Mouse (Mus musculus) liver, embryonic 11.5 days (tissue): ENCODE measurements around the gene Snrnp40. TPM values are rescaled to one million over a fixed set of nuclear protein-coding genes. Genes with fewer than 3 reads are reported as not detected.

ENCODE experiments used
- ATAC-seq: fragments of 200-750 bp; cut with Nextera tagmentation; replicated peaks from 2 replicates; pipeline ENCODE4 v1.8.0; 2017; ENCODE audit warnings: moderate number of reproducible peaks, mild to moderate bottlenecking, moderate TSS enrichment, moderate library complexity; ENCODE audit not compliant: low FRiP score
- DNase-seq: peaks from one replicate; pipeline ENCODE4 v3.0.0-alpha.2; 2017; ENCODE audit warnings: low spot score
- H3K27ac ChIP-seq: fragments of 300-500 bp; sonication (generic); 2 replicates; pipeline ENCODE4 v1.5.1; 2014; ENCODE audit warnings: mild to moderate bottlenecking, low read depth, low read length, control low read depth
- H3K27me3 ChIP-seq: fragments of 300-500 bp; sonication (generic); replicated peaks from 2 replicates; pipeline ENCODE4 v1.6.1; 2014; ENCODE audit warnings: low read length, mixed read lengths; ENCODE audit not compliant: control insufficient read depth, insufficient read depth
- H3K36me3 ChIP-seq: fragments of 300-500 bp; sonication (generic); 2 replicates; pipeline ENCODE4 v1.6.1; 2014; ENCODE audit warnings: mild to moderate bottlenecking, low read length, moderate library complexity, mixed read lengths; ENCODE audit not compliant: control insufficient read depth, insufficient read depth
- H3K4me1 ChIP-seq: fragments of 300-500 bp; sonication (generic); replicated peaks from 2 replicates; pipeline ENCODE4 v1.6.1; 2014; ENCODE audit warnings: low read length, mixed read lengths; ENCODE audit not compliant: control insufficient read depth, insufficient read depth
- H3K4me2 ChIP-seq: fragments of 300-500 bp; sonication (generic); 2 replicates; pipeline ENCODE4 v1.6.1; 2014; ENCODE audit warnings: mild to moderate bottlenecking, control low read depth, moderate library complexity
- H3K4me3 ChIP-seq: fragments of 300-500 bp; sonication (generic); 2 replicates; pipeline ENCODE4 v1.5.1; 2014; ENCODE audit warnings: low read depth, low read length, control low read depth
- H3K9ac ChIP-seq: fragments of 300-500 bp; sonication (generic); 2 replicates; pipeline ENCODE4 v1.6.1; 2014; ENCODE audit warnings: low read depth, low read length, control low read depth
- H3K9me3 ChIP-seq: fragments of 300-500 bp; sonication (generic); 2 replicates; pipeline ENCODE4 v1.6.1; 2016; ENCODE audit warnings: low read length, inconsistent platforms, mixed read lengths; ENCODE audit not compliant: control insufficient read depth
- WGBS: fragments of 180-500 bp; shearing (Covaris S2); extraction: QIAGEN DNeasy Blood & Tissue Kit; methylation state at CpG from one replicate; pipeline ENCODE4 v1.1.7; 2014; 5-methylcytosine and 5-hydroxymethylcytosine counted together
- polyA plus RNA-seq: library from polyadenylated mRNA; unstranded; fragments of >200 nt; fragmentation: Nextera tagmentation; extraction: Ambion mirVana; gene quantifications from 2 replicates; pipeline ENCODE4 v1.2.1, GENCODE M21; 2014

Gene Snrnp40
- polyA plus RNA-seq, 1 experiment from 2014 or later = 151 TPM

DNA sequence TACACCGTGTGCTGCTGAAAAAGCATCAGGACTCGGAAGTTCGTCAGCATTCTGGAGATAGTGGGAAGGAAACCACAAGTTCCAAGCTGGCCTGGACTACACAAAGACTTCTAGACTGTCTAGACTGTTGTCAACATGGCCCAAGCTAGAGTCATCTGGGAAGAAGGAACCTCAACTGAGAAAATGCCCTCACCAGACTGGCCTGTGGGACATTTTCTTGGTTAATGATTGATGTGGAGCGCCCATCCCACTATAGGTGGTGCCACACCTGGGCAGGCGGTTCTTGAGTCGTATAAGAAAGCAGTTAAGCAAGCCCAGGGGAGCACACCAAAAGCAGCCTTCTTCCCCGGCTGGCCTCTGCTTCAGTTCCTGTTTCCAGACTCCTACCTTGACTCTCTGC, 7.3 kb upstream of the Snrnp40 start:
- Histone ChIP-seq H3K27me3 (no peaks in the 10 kb centered on the region), H3K36me3 (peaks cover 28% of the 10 kb centered on the region), H3K4me3 (no peak overlapping the region), H3K4me2 (no peak overlapping the region), H3K9me3 (no peaks in the 10 kb centered on the region), H3K4me1 (no peaks in the 10 kb centered on the region), H3K27ac (no peak overlapping the region), H3K9ac (no peak overlapping the region)
- 89% methylated on average over 7 of the region's 7 CpGs for WGBS
- ATAC-seq (no peak), DNase-seq (no peak)

DNA sequence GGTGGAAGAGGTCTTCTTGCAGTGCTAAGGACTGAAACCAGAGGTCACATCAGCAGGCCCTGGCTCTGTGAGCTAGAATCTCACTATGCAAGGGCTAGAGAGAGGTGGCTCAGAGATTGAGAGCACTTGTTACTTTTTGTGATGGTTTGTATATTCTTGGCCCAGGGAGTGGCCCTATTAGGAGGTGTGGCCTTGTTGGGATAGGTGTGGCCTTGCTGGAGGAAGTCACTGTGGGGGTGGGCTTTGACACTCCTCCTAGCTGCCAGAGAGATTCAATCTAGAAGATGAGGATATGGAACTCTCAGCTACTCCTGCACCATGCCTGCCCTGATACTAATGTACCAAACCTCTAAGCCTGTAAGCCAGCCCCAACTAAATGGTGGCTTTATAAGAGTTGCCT, 2.0 kb upstream of the Snrnp40 start:
- Histone ChIP-seq H3K4me1 (peaks cover 15% of the 10 kb centered on the region), H3K4me3 (no peak overlapping the region), H3K36me3 (peaks cover 6% of the 10 kb centered on the region; the same call in 1 of the 2 replicates), H3K9me3 (no peaks in the 10 kb centered on the region), H3K9ac (no peak overlapping the region), H3K4me2 (peak overlapping the region; percentile 89; the same call in 1 of the 2 replicates), H3K27me3 (no peaks in the 10 kb centered on the region), H3K27ac (no peak overlapping the region)
- ATAC-seq (no peak), DNase-seq (no peak)

DNA sequence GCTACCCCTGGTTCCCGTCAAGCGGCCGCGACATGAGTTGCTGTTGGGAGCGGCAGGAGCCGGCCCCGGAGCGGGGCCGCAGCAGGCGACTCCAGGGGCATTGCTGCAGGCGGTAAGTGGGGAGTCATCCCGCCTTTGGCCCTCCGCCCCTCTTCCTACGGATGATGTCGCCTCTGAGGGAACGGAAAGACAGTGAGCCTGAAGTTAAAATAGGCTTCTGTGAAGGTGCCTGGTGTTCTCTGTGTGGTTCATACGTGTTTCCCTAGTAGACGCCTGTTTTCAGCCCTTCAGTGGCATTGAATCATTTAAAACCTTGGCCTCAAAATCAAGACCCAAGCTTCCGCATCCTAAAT, 282 bp downstream of the Snrnp40 start:
- peaks cover 15% of the 10 kb centered on the region for H3K4me1 ChIP-seq
- peaks cover 17% of the 10 kb centered on the region for H3K36me3 ChIP-seq
- no peaks in the 10 kb centered on the region for H3K27me3 ChIP-seq
- no peaks in the 10 kb centered on the region for H3K9me3 ChIP-seq
- peak overlapping the region; percentile 89 for H3K9ac ChIP-seq
- 0% methylated on average over 19 of the region's 19 CpGs for WGBS
- H3K4me2 ChIP-seq = peak overlapping the region; percentile 82
- peak overlapping the region; percentile 95 for H3K4me3 ChIP-seq
- H3K27ac ChIP-seq = peak overlapping the region; percentile 73
- no peak for DNase-seq
- ATAC-seq = no peak

DNA sequence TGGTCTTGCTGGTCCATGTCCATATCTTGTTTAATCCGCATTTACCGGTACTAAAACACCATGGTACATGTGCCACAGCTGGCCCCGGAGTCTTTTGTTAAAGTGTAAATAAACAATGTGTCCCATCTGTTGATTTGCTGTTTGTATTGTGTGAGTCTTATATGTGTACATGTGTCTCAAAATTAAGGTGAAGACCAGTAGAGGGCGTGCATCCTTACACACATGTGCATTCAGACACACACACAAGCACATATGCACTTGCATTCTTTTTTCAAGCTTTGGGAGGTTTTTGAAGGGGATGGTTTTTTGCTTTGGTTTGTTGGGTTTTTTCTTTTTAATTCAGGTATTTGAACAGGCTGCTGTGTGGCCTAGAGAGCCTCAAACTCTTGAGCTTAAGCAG, 16.7 kb downstream of the Snrnp40 start:
- 93% methylated on average over 4 of the region's 4 CpGs for WGBS
- H3K4me3 ChIP-seq = no peak overlapping the region
- no peak overlapping the region for H3K27ac ChIP-seq
- ATAC-seq (no peak), DNase-seq (no peak)
- no peaks in the 10 kb centered on the region for H3K27me3 ChIP-seq
- no peaks in the 10 kb centered on the region for H3K4me1 ChIP-seq
- H3K4me2 ChIP-seq = no peak overlapping the region
- H3K36me3 ChIP-seq = peaks cover 46% of the 10 kb centered on the region
- H3K9ac ChIP-seq = no peak overlapping the region; the same call in 1 of the 2 replicates
- H3K9me3 ChIP-seq = no peaks in the 10 kb centered on the region

DNA sequence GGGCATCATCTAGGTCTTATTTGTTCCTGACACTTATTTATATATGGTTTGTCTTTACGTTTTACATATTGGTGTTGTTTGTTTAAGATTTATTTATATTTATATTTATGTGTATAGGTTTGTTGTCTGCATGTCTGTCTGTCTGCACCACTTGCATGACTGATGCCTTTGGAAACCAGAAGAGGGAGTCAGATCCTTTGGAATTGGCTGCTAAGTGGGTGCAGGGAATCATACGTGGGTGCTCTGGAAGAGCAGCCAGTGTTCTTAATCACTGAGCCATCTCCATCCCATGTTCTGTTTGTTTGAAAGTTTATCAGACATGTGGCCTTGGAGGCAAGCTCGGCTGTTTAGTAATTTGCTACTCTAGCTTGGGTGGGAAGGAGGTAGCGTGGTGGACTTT, 17.6 kb downstream of the Snrnp40 start:
- 81% methylated on average over 4 of the region's 4 CpGs for WGBS

DNA sequence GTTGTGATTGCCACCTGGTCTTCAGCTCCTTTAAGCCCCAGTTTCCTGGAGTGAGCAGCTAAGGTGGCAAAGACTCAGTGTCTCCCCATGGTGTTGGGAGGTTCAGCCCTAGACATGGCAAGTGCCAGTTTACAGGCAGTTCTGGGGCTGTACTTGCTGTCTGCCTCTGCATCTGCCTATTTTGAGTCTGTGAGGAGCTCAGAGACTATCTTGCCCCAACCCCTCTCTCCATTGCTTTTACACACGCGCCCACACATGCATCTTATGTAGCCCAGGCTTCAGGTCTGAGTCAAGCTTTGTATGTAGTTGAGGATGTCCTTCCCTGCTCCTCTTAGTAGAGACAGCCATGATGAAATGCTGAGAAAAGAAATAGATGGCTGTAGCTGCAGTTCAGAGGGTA, 19.2 kb downstream of the Snrnp40 start:
- H3K4me3 ChIP-seq = no peak overlapping the region
- no peak overlapping the region for H3K4me2 ChIP-seq
- no peaks in the 10 kb centered on the region for H3K27me3 ChIP-seq
- no peak overlapping the region for H3K9ac ChIP-seq
- peaks cover 48% of the 10 kb centered on the region for H3K36me3 ChIP-seq
- H3K4me1 ChIP-seq = no peaks in the 10 kb centered on the region
- DNase-seq (no peak), ATAC-seq (no peak)
- WGBS = 99% methylated on average over 2 of the region's 2 CpGs
- H3K27ac ChIP-seq = no peak overlapping the region
- no peaks in the 10 kb centered on the region for H3K9me3 ChIP-seq

More for the DNA sequence above, 17.6 kb downstream of the Snrnp40 start:
- no peak overlapping the region for H3K27ac ChIP-seq
- ATAC-seq (no peak), DNase-seq (no peak)
- H3K4me3 ChIP-seq = no peak overlapping the region
- no peaks in the 10 kb centered on the region for H3K9me3 ChIP-seq
- no peaks in the 10 kb centered on the region for H3K27me3 ChIP-seq
- peaks cover 49% of the 10 kb centered on the region for H3K36me3 ChIP-seq
- H3K9ac ChIP-seq = no peak overlapping the region
- no peaks in the 10 kb centered on the region for H3K4me1 ChIP-seq
- no peak overlapping the region for H3K4me2 ChIP-seq

DNA sequence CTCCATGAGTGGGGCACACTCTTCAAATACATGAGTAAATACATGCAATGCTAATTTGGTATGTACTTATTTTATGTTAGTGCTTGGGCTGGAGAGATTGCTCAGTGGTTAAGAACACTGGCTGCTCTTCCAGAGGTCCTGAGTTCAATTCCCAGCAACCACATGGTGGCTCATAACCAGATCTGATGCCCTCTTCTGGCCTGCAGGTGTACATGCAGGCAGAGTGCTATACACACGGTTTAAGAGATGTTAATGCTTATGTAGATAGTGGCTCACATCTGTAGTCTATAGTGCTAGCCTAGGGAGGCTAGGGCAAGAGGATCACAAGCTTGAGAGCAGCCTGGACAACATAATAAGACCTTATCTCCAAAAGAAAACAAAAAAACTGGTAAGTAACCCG, 20.5 kb downstream of the Snrnp40 start:
- Histone ChIP-seq H3K9ac (no peak overlapping the region), H3K4me3 (no peak overlapping the region), H3K27me3 (no peaks in the 10 kb centered on the region), H3K4me2 (no peak overlapping the region), H3K9me3 (no peaks in the 10 kb centered on the region), H3K4me1 (no peaks in the 10 kb centered on the region), H3K27ac (no peak overlapping the region), H3K36me3 (peaks cover 50% of the 10 kb centered on the region)
- ATAC-seq (no peak), DNase-seq (no peak)
- WGBS = 77% methylated on average over 2 of the region's 2 CpGs

DNA sequence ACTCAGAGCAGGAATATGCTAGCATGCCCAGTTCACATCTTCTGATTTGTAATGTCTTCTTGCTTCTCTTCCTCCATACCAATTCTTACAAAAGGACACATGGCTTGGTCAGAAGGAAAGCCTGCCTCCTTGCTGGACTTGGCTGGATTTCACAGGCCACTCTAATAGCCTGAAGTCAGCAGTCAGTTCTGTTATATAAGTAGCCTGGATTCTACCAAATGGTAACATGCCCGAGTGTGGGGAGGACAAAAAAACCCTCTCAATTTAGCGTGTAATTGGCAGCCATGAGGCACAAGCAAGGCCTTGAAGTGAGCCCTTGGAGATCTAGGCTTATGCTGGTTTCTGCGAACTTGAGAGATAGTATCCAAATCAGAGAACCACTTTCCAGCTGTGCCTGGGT, 27.3 kb downstream of the Snrnp40 start:
- no peak overlapping the region for H3K27ac ChIP-seq
- 84% methylated on average over 3 of the region's 3 CpGs for WGBS
- H3K4me2 ChIP-seq = no peak overlapping the region
- H3K27me3 ChIP-seq = no peaks in the 10 kb centered on the region
- peaks cover 44% of the 10 kb centered on the region for H3K36me3 ChIP-seq
- H3K9ac ChIP-seq = no peak overlapping the region
- ATAC-seq (no peak), DNase-seq (no peak)
- H3K4me3 ChIP-seq = no peak overlapping the region
- H3K9me3 ChIP-seq = no peaks in the 10 kb centered on the region
- no peaks in the 10 kb centered on the region for H3K4me1 ChIP-seq

DNA sequence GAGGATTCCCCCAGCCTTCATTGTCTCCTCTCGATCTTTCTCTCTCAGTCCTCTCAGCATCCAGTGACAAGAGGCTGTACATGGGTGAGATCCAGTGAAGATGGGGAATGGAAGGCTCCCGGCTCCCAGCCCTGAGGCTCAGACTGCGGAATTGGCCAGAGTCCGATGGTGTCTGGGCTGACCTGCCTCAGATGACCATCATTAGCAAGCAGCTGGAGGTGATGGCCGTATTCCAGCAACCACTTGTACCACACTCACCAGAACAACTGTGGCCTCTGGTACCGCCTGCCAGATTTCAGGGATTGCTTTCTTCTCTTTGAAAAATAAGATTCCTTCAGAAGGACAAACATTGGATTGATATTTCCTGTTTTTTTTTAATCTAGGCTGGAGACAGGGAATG, 29.6 kb downstream of the Snrnp40 start:
- WGBS = 96% methylated on average over 6 of the region's 6 CpGs

More for the DNA sequence above, 29.6 kb downstream of the Snrnp40 start:
- Histone ChIP-seq H3K4me1 (no peaks in the 10 kb centered on the region), H3K9ac (no peak overlapping the region), H3K4me3 (no peak overlapping the region), H3K27me3 (no peaks in the 10 kb centered on the region), H3K27ac (no peak overlapping the region), H3K4me2 (no peak overlapping the region), H3K36me3 (peaks cover 34% of the 10 kb centered on the region), H3K9me3 (no peaks in the 10 kb centered on the region)
- no peak for DNase-seq
- ATAC-seq = no peak
